Mouse (Mus musculus) activated CD4-positive, CD25-positive, alpha-beta regulatory T cell, adult 4 months (primary cell): ENCODE results near the gene Olfr1272. TPM values are rescaled to one million over a fixed set of nuclear protein-coding genes. Genes with fewer than 3 reads are reported as not detected.
"Not testable (repeated sequence)": the region's sequence is repeated elsewhere in the genome, so short reads cannot be mapped to it uniquely, and the experiment has no call there.

ENCODE experiments used
- ATAC-seq: one replicate; pipeline ENCODE4 v1.8.0; 2017
- polyA plus RNA-seq, 2 experiments: library from polyadenylated mRNA; unstranded; fragments of 100-300 nt; shearing (Covaris generic); gene quantifications; one replicate each; pipeline ENCODE4 v1.2.1; 2017

Olfr1272 gene
- not detected for polyA plus RNA-seq

DNA sequence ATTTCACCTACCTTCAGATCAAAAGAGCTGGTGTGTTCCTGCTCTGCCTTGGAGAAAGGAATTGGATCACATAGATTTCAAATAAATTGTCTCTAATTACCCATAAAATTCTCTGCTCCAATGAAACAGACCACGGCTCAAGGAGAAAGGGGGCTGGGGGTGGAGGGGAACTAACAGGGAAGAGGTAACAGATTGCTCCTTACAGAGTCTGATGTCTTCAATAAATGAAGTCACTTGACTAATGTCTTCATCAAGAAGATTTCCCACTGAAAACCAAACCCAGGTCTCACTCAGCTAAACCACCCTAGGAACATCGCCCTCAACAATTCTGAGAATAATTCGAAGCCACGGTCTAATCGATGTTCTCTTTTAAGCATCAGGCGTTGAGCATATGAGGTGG lies at the start of gene Olfr1272:
Olfr1272 (minus strand) TSS at position 101 of the 400 bp plus-strand sequence.
- no peak for ATAC-seq

DNA sequence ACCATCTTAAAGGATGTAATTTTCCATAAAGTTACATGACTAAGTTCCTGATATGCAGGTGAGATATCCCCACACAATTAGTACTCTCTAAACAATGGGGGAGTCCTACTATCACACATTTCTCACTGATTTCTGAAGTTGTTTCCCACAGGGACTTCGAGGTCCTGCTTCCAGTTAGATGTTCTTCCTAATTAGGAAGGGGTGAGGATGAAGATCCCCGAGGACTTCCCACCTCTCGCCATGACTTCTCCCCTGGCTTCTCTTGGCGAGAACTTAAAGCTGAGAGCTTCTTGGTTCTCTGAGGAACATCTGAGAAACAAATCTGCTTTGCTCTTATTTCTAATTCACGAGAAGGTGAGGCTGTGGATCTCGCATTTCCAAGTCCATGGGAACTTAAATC lies 29.3 kb upstream of the Olfr1272 start, which contains the start of gene Gm13769:
Gm13769 (plus strand) TSS at position 301 of the 400 bp plus-strand sequence.
- not testable (repeated sequence) for ATAC-seq

DNA sequence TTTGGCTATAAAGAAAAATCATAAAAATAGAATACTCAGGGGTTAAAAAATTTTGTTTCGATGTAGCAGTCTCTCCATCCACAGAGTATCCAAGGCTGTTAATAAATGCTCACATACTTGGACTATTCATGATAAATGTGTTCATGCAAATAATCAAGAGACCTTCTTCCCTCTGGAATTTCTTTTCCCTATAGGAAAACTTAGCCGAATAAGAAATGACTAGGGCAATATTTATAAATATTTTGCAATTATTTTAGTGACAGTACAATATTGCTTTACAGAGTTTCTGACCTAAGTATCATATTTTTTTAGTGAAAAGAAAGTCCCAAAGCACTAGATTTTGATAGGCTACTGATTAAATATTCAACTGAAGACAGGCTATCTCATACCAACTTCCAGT lies 21.7 kb downstream of the Olfr1272 start, which contains the start of gene Olfr1271:
Olfr1271 (minus strand) TSS at position 101 of the 400 bp plus-strand sequence.
- no peak for ATAC-seq

DNA sequence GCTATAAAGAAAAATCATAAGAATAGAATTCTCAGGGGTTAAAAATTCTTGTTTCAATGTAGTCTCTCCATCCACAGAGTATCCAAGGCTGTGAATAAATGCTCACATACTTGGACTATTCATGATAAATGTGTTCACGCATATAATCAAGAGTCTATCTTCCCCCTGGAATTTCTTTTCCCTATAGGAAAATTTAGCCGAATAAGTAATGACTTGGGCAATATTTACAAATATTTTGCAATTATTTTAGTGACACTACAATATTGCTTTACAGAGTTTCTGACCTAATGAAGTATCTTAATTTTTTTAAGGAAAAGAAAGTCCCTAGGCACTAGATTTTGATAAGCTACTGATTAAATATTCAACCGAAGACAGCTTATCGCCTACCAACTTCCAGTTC lies 35.1 kb downstream of the Olfr1272 start, which contains the start of gene Olfr142:
Olfr142 (minus strand) TSS at position 101 of the 400 bp plus-strand sequence.
- no peak for ATAC-seq

Other genes with a start within 250 kb of the Olfr1272 start
- gene Olfr140, start 229.2 kb downstream of the Olfr1272 start, polyA plus RNA-seq: not detected
- under 1 TPM in 1 of 2 experiments, not detected in 1; 0.12 TPM for gene Olfr1269, start 171.4 kb downstream of the Olfr1272 start, polyA plus RNA-seq
- not detected for gene Olfr32, start 150.5 kb downstream of the Olfr1272 start, polyA plus RNA-seq
- gene Olfr1270, start 139.8 kb downstream of the Olfr1272 start, polyA plus RNA-seq: not detected
- not detected for gene Olfr1506, start 68.3 kb downstream of the Olfr1272 start, polyA plus RNA-seq
- not detected for gene Olfr142, start 35.2 kb downstream of the Olfr1272 start, polyA plus RNA-seq
- gene Olfr1271, start 21.8 kb downstream of the Olfr1272 start, polyA plus RNA-seq: not detected
- not detected for gene Gm13769, start 29.4 kb upstream of the Olfr1272 start, polyA plus RNA-seq
- not detected for gene Olfr1274-ps, start 105.8 kb upstream of the Olfr1272 start, polyA plus RNA-seq